Mouse (Mus musculus) left cerebral cortex, postnatal 14 days (tissue): ENCODE measurements at regions not wholly inside any gene's neighbourhood (a gene's known extent, or its start where the extent isn't known, plus 50 kb on each side); places are given as distances from the start of the nearest gene placed in this dataset.

ENCODE experiments used
- DNase-seq, 2 experiments: peaks; one replicate each; pipeline ENCODE4 v3.0.0; 2021 to 2022; ENCODE audit warnings: low spot score in 2 of 2, mixed read lengths in 1 of 2
- intact Hi-C: fragments of 180-260 bp; cut with DNase I; formaldehyde crosslinking; loops from one replicate; pipeline ENCODE4 v1.15.1; 2025

DNA sequence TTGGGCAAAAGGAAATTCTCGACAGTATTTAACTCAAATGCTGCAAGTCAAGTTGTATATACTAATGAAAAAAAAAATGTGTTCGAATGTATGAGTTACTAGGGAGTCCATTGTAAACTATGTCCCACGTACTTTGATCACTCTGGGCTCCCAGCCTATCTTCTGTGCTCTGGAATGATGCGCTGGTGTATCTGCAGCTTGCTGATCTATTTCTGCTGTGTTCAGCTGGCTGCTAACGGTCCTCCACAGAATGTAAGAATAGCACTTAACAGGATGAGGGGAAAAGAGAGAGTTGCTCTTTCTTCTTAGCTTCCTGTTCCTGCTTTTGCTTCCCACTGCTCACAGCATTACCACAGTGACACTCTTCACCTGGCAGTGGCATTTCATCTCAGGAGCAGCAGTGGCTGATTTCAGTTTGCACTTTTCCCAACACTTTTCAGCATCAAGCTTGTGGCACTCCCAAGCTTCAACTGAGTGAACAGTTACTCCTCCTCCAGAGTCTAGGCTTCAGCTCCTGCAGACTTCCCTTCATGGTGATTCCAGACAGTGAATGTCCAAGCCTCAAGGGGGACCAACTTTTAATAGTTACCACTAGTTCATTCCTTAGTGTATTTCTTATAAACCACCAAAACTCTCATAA, 425.9 kb downstream of the Arap2 start:
- intact Hi-C loops = no loop called here
- DNase-seq = peak; percentile 16 to 37

DNA sequence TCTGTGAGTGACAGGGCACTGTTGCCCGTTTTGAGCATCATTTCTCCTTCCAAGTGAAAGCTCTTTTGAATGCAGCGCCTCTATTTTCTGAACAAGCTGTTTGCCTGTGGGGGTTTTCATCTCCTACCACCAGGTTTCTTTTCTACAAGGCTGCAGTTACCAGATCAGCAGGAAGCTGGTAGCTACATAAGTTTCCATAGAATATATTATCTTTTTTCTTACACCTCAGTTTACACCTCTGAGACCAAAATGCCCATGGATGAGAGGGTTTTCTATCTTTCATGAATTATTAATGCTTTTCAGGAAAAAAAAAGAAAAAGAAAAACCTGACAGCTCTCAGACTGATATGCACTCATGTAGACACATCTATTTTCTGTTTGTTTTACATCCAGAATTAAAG, 445.3 kb downstream of the Arap2 start:
- intact Hi-C loops = no loop called here
- DNase-seq = no peak

DNA sequence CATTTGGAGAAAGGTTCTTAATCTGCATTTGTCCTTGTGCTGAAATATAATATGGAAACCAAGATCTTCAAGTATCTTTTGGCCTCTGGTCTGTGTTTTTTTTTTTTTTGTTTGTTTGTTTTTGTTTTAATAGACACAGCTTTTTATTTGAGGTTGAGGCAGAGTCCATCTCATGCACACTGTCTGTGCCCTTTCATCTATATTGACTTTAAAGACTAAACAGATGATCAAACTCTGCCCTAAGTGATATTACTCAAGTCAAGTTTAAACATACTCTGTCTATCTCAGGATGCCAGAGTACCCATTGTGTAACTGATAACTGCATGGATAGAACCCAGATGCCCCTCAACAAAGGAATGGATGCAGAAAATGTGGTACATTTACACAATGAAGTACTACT, 460.4 kb downstream of the Arap2 start:
- DNase-seq = no peak
- intact Hi-C loops = no loop called here

DNA sequence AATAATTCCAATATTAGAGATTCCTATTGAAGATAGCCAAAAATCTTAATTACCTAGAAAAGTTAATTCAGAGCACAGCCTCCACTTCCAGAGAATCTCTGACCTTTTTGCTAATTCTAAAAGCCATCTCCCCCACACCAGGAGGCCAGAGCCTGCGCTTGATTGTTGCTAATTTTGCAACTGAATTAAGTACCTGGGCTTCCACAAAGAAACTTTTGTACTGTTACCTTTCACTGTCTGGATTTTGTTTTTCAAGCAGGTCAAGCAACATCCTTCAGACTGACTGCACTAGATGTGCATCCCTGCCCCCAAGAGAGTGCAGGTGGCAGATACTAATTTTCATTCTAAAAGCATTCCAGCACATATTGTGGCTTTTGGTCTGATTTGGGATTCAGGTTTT, 469.1 kb downstream of the Arap2 start:
- intact Hi-C loops = no loop called here
- no peak for DNase-seq
